Mouse (Mus musculus): ENCODE data around the gene Hbq1b. TPM values are rescaled to one million over a fixed set of nuclear protein-coding genes. Genes with fewer than 3 reads are reported as not detected.
A peak's percentile ranks its signal among the peaks of the same experiment; 100 is the strongest.

The Hbq1b gene
- polyA plus RNA-seq, 1 experiment from 2014 or later: 5.8 TPM

DNA sequence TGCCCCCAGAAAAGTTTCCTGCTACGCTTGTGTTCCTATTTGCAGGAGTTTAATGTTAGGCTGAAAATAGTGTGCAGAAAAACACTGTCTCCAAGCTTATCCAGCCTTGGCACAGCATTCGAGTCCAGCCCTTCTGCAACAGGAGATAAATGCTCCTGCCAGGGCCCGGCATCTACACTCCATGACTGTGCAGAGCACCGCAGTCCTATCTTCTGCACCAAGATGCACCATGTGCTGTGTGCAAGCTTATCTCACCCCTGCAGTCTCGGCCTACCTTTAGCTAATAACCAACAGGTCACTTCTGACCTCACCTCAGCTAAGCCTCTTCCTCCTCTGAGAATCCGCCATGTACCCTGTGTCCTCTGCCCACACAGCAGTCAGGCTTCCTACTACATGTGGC is 41.2 kb upstream of the Hbq1b start:
- Histone ChIP-seq H3K9ac (ENCODE audit: low read length) (no peak overlapping the region), H3K4me3 (ENCODE audit: low read depth, low read length) (no peak overlapping the region), H3K27ac (ENCODE audit: low read depth, low read length) (no peak overlapping the region), H3K4me2 (ENCODE audit: low read depth, low read length, severe bottlenecking) (no peak overlapping the region), H3K27me3 (ENCODE audit: control insufficient read depth, insufficient read depth, low read length) (no peaks in the 10 kb centered on the region), H3K36me3 (ENCODE audit: control insufficient read depth, insufficient read depth, low read length) (no peaks in the 10 kb centered on the region; the same call in 1 of the 2 replicates), H3K9me3 (ENCODE audit: control insufficient read depth, low read length) (no peaks in the 10 kb centered on the region), H3K4me1 (replicated peaks; ENCODE audit: control insufficient read depth, insufficient read depth, low read length) (no peaks in the 10 kb centered on the region)
- ATAC-seq (replicated peaks; ENCODE audit: low FRiP score) (no peak), DNase-seq (ENCODE audit: low spot score) (no peak)
- WGBS: 86% methylated on average over 6 of the region's 6 CpGs

GRCm38 (mm10) chr11:32247068-32247467 is 39.7 kb upstream of the Hbq1b start:
- ATAC-seq (replicated peaks; ENCODE audit: low FRiP score): no peak
- Histone ChIP-seq H3K36me3 (ENCODE audit: control insufficient read depth, insufficient read depth, low read length) (no peaks in the 10 kb centered on the region; the same call in 1 of the 2 replicates), H3K4me2 (ENCODE audit: low read depth, low read length, severe bottlenecking) (no peak overlapping the region), H3K27me3 (ENCODE audit: control insufficient read depth, insufficient read depth, low read length) (no peaks in the 10 kb centered on the region), H3K4me1 (replicated peaks; ENCODE audit: control insufficient read depth, insufficient read depth, low read length) (no peaks in the 10 kb centered on the region), H3K9ac (ENCODE audit: low read length) (no peak overlapping the region), H3K27ac (ENCODE audit: low read depth, low read length) (no peak overlapping the region), H3K9me3 (ENCODE audit: control insufficient read depth, low read length) (no peaks in the 10 kb centered on the region), H3K4me3 (ENCODE audit: low read depth, low read length) (no peak overlapping the region)
- no peak for DNase-seq (ENCODE audit: low spot score)

GRCm38 (mm10) chr11:32248350-32248749 is 38.4 kb upstream of the Hbq1b start:
- no peak for ATAC-seq (replicated peaks; ENCODE audit: low FRiP score)
- Histone ChIP-seq H3K27ac (ENCODE audit: low read depth, low read length) (no peak overlapping the region), H3K4me1 (replicated peaks; ENCODE audit: control insufficient read depth, insufficient read depth, low read length) (no peaks in the 10 kb centered on the region), H3K9me3 (ENCODE audit: control insufficient read depth, low read length) (no peaks in the 10 kb centered on the region), H3K27me3 (ENCODE audit: control insufficient read depth, insufficient read depth, low read length) (no peaks in the 10 kb centered on the region), H3K9ac (ENCODE audit: low read length) (no peak overlapping the region), H3K36me3 (ENCODE audit: control insufficient read depth, insufficient read depth, low read length) (no peaks in the 10 kb centered on the region; the same call in 1 of the 2 replicates), H3K4me2 (ENCODE audit: low read depth, low read length, severe bottlenecking) (no peak overlapping the region), H3K4me3 (ENCODE audit: low read depth, low read length) (no peak overlapping the region)
- 98% methylated on average over 3 of the region's 3 CpGs for WGBS
- DNase-seq (ENCODE audit: low spot score): no peak

- H3K4me3 ChIP-seq (ENCODE audit: low read depth, low read length): no peak overlapping the region
- 86% methylated on average over 8 of the region's 8 CpGs for WGBS
- ATAC-seq (replicated peaks; ENCODE audit: low FRiP score) (no peak), DNase-seq (ENCODE audit: low spot score) (no peak)
- peak overlapping the region; percentile 2; the same call in 1 of the 2 replicates for H3K27ac ChIP-seq (ENCODE audit: low read depth, low read length)
- H3K27me3 ChIP-seq (ENCODE audit: control insufficient read depth, insufficient read depth, low read length): no peaks in the 10 kb centered on the region
- no peaks in the 10 kb centered on the region; the same call in 1 of the 2 replicates for H3K36me3 ChIP-seq (ENCODE audit: control insufficient read depth, insufficient read depth, low read length)
- H3K4me1 ChIP-seq (replicated peaks; ENCODE audit: control insufficient read depth, insufficient read depth, low read length): no peaks in the 10 kb centered on the region
- no peak overlapping the region for H3K4me2 ChIP-seq (ENCODE audit: low read depth, low read length, severe bottlenecking)
- no peaks in the 10 kb centered on the region for H3K9me3 ChIP-seq (ENCODE audit: control insufficient read depth, low read length)
- H3K9ac ChIP-seq (ENCODE audit: low read length): no peak overlapping the region
These were observed 35.6 kb upstream of the Hbq1b start for GRCm38 (mm10) chr11:32250880-32251763.

DNA sequence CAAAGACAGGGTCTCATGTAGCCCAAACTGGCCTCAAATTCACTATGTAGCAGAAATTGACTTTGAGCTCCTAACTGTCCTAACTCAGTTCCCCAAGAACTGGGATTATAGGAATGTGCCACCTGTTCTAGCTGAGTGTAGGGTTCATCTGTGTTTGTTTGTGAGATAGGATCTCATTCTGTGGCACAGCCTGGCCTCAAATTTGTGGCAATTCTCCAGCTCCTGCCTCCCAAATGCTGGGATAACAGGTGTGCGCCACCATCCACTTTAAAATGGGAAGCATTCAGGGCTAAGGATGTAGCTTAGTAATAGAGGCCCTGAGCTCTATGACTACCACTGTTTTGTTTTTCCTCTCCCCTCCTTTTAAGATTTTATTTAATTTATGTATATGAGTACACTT is 33.6 kb upstream of the Hbq1b start:
- no peaks in the 10 kb centered on the region for H3K27me3 ChIP-seq (ENCODE audit: control insufficient read depth, insufficient read depth, low read length)
- DNase-seq (ENCODE audit: low spot score) (no peak), ATAC-seq (replicated peaks; ENCODE audit: low FRiP score) (no peak)
- H3K4me2 ChIP-seq (ENCODE audit: low read depth, low read length, severe bottlenecking): no peak overlapping the region
- H3K4me1 ChIP-seq (replicated peaks; ENCODE audit: control insufficient read depth, insufficient read depth, low read length): no peaks in the 10 kb centered on the region
- H3K36me3 ChIP-seq (ENCODE audit: control insufficient read depth, insufficient read depth, low read length): no peaks in the 10 kb centered on the region; the same call in 1 of the 2 replicates
- no peak overlapping the region for H3K27ac ChIP-seq (ENCODE audit: low read depth, low read length)
- WGBS: 100% methylated on average over 1 of the region's 1 CpGs
- no peaks in the 10 kb centered on the region for H3K9me3 ChIP-seq (ENCODE audit: control insufficient read depth, low read length)
- H3K9ac ChIP-seq (ENCODE audit: low read length): no peak overlapping the region
- no peak overlapping the region for H3K4me3 ChIP-seq (ENCODE audit: low read depth, low read length)

- Histone ChIP-seq H3K9ac (ENCODE audit: low read length) (no peak overlapping the region), H3K27ac (ENCODE audit: low read depth, low read length) (no peak overlapping the region), H3K4me2 (ENCODE audit: low read depth, low read length, severe bottlenecking) (no peak overlapping the region), H3K4me1 (replicated peaks; ENCODE audit: control insufficient read depth, insufficient read depth, low read length) (no peaks in the 10 kb centered on the region), H3K9me3 (ENCODE audit: control insufficient read depth, low read length) (no peaks in the 10 kb centered on the region), H3K4me3 (ENCODE audit: low read depth, low read length) (no peak overlapping the region), H3K36me3 (ENCODE audit: control insufficient read depth, insufficient read depth, low read length) (no peaks in the 10 kb centered on the region), H3K27me3 (ENCODE audit: control insufficient read depth, insufficient read depth, low read length) (no peaks in the 10 kb centered on the region)
- 96% methylated on average over 1 of the region's 1 CpGs for WGBS
- ATAC-seq (replicated peaks; ENCODE audit: low FRiP score) (no peak), DNase-seq (ENCODE audit: low spot score) (no peak)
These were observed 30.6 kb upstream of the Hbq1b start for GRCm38 (mm10) chr11:32256146-32256545.

- DNase-seq (ENCODE audit: low spot score) (no peak), ATAC-seq (replicated peaks; ENCODE audit: low FRiP score) (no peak)
- Histone ChIP-seq H3K27me3 (ENCODE audit: control insufficient read depth, insufficient read depth, low read length) (no peaks in the 10 kb centered on the region), H3K4me3 (ENCODE audit: low read depth, low read length) (no peak overlapping the region), H3K36me3 (ENCODE audit: control insufficient read depth, insufficient read depth, low read length) (no peaks in the 10 kb centered on the region), H3K9me3 (ENCODE audit: control insufficient read depth, low read length) (no peaks in the 10 kb centered on the region), H3K4me2 (ENCODE audit: low read depth, low read length, severe bottlenecking) (no peak overlapping the region), H3K4me1 (replicated peaks; ENCODE audit: control insufficient read depth, insufficient read depth, low read length) (no peaks in the 10 kb centered on the region), H3K9ac (ENCODE audit: low read length) (no peak overlapping the region), H3K27ac (ENCODE audit: low read depth, low read length) (no peak overlapping the region)
- WGBS: 85% methylated on average over 3 of the region's 3 CpGs
These were observed 30.2 kb upstream of the Hbq1b start for GRCm38 (mm10) chr11:32256566-32256965.

DNA sequence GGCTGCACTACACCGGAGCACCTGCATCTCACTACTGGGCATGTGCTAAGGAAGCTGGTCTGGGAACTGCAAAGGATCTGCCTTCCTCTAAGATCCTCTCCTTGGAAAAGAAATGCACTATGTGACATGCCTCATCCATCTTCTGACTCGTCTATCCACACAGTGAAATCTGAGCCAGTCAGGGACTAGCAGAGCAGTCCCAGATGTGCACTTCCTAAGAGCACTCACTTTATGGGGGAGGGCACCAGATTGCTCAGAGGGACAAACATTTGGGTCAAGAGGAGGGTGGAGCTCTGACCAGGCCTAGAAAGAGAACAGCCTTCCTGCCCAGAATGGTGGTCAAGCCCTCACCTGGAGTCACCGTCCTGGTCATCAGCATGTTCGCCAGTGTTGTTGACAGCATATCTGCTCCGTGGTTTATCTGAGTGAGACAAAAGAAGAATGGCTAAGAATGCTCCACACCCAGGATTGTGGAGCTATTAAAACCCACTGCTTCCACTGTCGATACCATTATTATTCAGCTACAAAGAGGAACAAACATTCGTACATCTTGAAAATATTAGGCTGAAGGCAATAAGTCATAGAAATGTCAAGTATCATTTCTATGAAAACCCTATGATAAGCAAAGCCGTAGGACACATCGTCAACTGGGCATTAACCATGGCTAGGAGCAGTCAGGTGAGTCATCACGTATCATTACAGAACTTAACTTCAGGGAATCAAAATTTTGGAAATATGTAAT is 23.9 kb upstream of the Hbq1b start:
- ATAC-seq (replicated peaks; ENCODE audit: low FRiP score) (no peak), DNase-seq (ENCODE audit: low spot score) (no peak)
- Histone ChIP-seq H3K4me3 (ENCODE audit: low read depth, low read length) (no peak overlapping the region), H3K36me3 (ENCODE audit: control insufficient read depth, insufficient read depth, low read length) (no peaks in the 10 kb centered on the region), H3K4me1 (replicated peaks; ENCODE audit: control insufficient read depth, insufficient read depth, low read length) (no peaks in the 10 kb centered on the region), H3K9me3 (ENCODE audit: control insufficient read depth, low read length) (no peaks in the 10 kb centered on the region), H3K9ac (ENCODE audit: low read length) (no peak overlapping the region), H3K4me2 (ENCODE audit: low read depth, low read length, severe bottlenecking) (no peak overlapping the region), H3K27ac (ENCODE audit: low read depth, low read length) (no peak overlapping the region), H3K27me3 (ENCODE audit: control insufficient read depth, insufficient read depth, low read length) (no peaks in the 10 kb centered on the region)
- 91% methylated on average over 10 of the region's 10 CpGs for WGBS

All from forebrain, embryonic 11.5 days (tissue).